Mouse (Mus musculus) embryonic fibroblast, embryonic 13.5 days (primary cell): ENCODE data around the gene Armc7.

ENCODE experiments used
- CTCF ChIP-seq: IDR thresholded peaks from 2 replicates; pipeline ENCODE4 v1.5.1; 2011; ENCODE audit warnings: mild to moderate bottlenecking, control low read depth, low read length, moderate library complexity, borderline replicate concordance; ENCODE audit not compliant: insufficient read depth
- POLR2A ChIP-seq: IDR thresholded peaks from 2 replicates; pipeline ENCODE4 v1.6.1; 2011; ENCODE audit warnings: low read depth, mild to moderate bottlenecking, control low read depth, low read length, moderate library complexity

GRCm38 (mm10) chr11:115516942-115517341 is 41.5 kb downstream of the Armc7 start:
- TF ChIP-seq CTCF (no peak), POLR2A (no peak)
